Mouse (Mus musculus) midbrain, postnatal 0 days (tissue): ENCODE measurements around the gene Dad1. TPM values are rescaled to one million over a fixed set of nuclear protein-coding genes. Genes with fewer than 3 reads are reported as not detected.

ENCODE experiments used
- ATAC-seq: fragments of 200-750 bp; cut with Nextera tagmentation; 2 replicates; pipeline ENCODE4 v1.8.0; 2017; ENCODE audit warnings: moderate number of reproducible peaks, mild to moderate bottlenecking, moderate TSS enrichment, moderate library complexity; ENCODE audit not compliant: low FRiP score
- DNase-seq: peaks from one replicate; pipeline ENCODE4 v3.0.0-alpha.2; 2015; ENCODE audit warnings: low spot score
- H3K27ac ChIP-seq: fragments of 300-500 bp; sonication (generic); 2 replicates; pipeline ENCODE4 v1.5.1; 2014; ENCODE audit warnings: low read depth, mild to moderate bottlenecking, low read length, mixed read lengths
- H3K27me3 ChIP-seq: fragments of 300-500 bp; sonication (generic); 2 replicates; pipeline ENCODE4 v1.6.1; 2014; ENCODE audit warnings: low read length, control low read depth, mixed read lengths; ENCODE audit not compliant: insufficient read depth
- H3K36me3 ChIP-seq: fragments of 300-500 bp; sonication (generic); 2 replicates; pipeline ENCODE4 v1.6.1; 2014; ENCODE audit warnings: low read length, control low read depth, mixed read lengths; ENCODE audit not compliant: insufficient read depth
- H3K4me1 ChIP-seq: fragments of 300-500 bp; sonication (generic); 2 replicates; pipeline ENCODE4 v1.6.1; 2014; ENCODE audit warnings: mild to moderate bottlenecking, control low read depth, antibody characterized with exemption, low read length, mixed read lengths; ENCODE audit not compliant: insufficient read depth
- H3K4me2 ChIP-seq: fragments of 300-500 bp; sonication (generic); 2 replicates; pipeline ENCODE4 v1.6.1; 2014; ENCODE audit warnings: low read depth, mild to moderate bottlenecking, low read length, mixed read lengths; ENCODE audit not compliant: poor library complexity, severe bottlenecking
- H3K4me3 ChIP-seq: fragments of 300-500 bp; sonication (generic); 2 replicates; pipeline ENCODE4 v1.5.1; 2014; ENCODE audit warnings: low read depth, mild to moderate bottlenecking, low read length, moderate library complexity
- H3K9ac ChIP-seq: fragments of 300-500 bp; sonication (generic); replicated peaks from 2 replicates; pipeline ENCODE4 v1.6.1; 2014; ENCODE audit warnings: mild to moderate bottlenecking, low read length, moderate library complexity, mixed read lengths; ENCODE audit not compliant: poor library complexity, severe bottlenecking
- H3K9me3 ChIP-seq: fragments of 300-500 bp; sonication (generic); 2 replicates; pipeline ENCODE4 v1.6.1; 2016; ENCODE audit warnings: low read length, control low read depth
- CTCF ChIP-seq: IDR thresholded peaks from 2 replicates; pipeline ENCODE4 v1.5.1; 2016; ENCODE audit warnings: antibody characterized with exemption, mild to moderate bottlenecking
- WGBS: fragments of 180-500 bp; shearing (Covaris S2); extraction: QIAGEN DNeasy Blood & Tissue Kit; methylation state at CpG from one replicate; pipeline ENCODE4 v1.1.7; 2014; 5-methylcytosine and 5-hydroxymethylcytosine counted together
- polyA plus RNA-seq: library from polyadenylated mRNA; unstranded; fragments of >200 nt; fragmentation: Nextera tagmentation; extraction: Ambion mirVana; gene quantifications from 2 replicates; pipeline ENCODE4 v1.2.1, GENCODE M21; 2015
- total RNA-seq: library from RNA; depleted of rRNA; stranded (reverse); fragments of >200 nt; gene quantifications from 2 replicates; pipeline ENCODE4 v1.2.3, GENCODE M21; 2014

The Dad1 gene
- total and polyA plus RNA-seq, 2 experiments from 2014 or later = 263 to 394 TPM

GRCm38 (mm10) chr14:54244183-54244582, 9.7 kb downstream of the Dad1 start:
- DNase-seq = peak; percentile 45
- no peak overlapping the region for H3K9ac ChIP-seq
- 29% methylated on average over 3 of the region's 3 CpGs for WGBS
- no peak; the same call in 1 of the 2 replicates for ATAC-seq
- no peak overlapping the region for H3K4me2 ChIP-seq
- H3K27ac ChIP-seq = peak overlapping the region; percentile 38; the same call in 1 of the 2 replicates
- no peaks in the 10 kb centered on the region for H3K9me3 ChIP-seq
- H3K4me1 ChIP-seq = no peaks in the 10 kb centered on the region
- H3K36me3 ChIP-seq = peaks cover 32% of the 10 kb centered on the region
- H3K4me3 ChIP-seq = no peak overlapping the region
- H3K27me3 ChIP-seq = no peaks in the 10 kb centered on the region
- no peak for TF ChIP-seq CTCF

GRCm38 (mm10) chr14:54240542-54240941, 13.4 kb downstream of the Dad1 start:
- DNase-seq (no peak), ATAC-seq (no peak)
- Histone ChIP-seq H3K4me1 (no peaks in the 10 kb centered on the region), H3K9ac (no peak overlapping the region), H3K9me3 (no peaks in the 10 kb centered on the region), H3K27ac (no peak overlapping the region), H3K36me3 (peaks cover 22% of the 10 kb centered on the region), H3K4me3 (no peak overlapping the region), H3K27me3 (no peaks in the 10 kb centered on the region), H3K4me2 (no peak overlapping the region)
- TF ChIP-seq CTCF = no peak
- WGBS = 83% methylated on average over 5 of the region's 5 CpGs

- Histone ChIP-seq H3K36me3 (peaks cover 25% of the 10 kb centered on the region), H3K27ac (no peak overlapping the region), H3K4me3 (no peak overlapping the region), H3K9ac (no peak overlapping the region), H3K9me3 (no peaks in the 10 kb centered on the region), H3K4me1 (no peaks in the 10 kb centered on the region), H3K27me3 (no peaks in the 10 kb centered on the region), H3K4me2 (no peak overlapping the region)
- ATAC-seq (peak; percentile 24; the same call in 1 of the 2 replicates), DNase-seq (peak; percentile 80)
- TF ChIP-seq CTCF = peak; percentile 91
- WGBS = 18% methylated on average over 7 of the region's 7 CpGs
Measured at GRCm38 (mm10) chr14:54239002-54239736, 14.7 kb downstream of the Dad1 start.

GRCm38 (mm10) chr14:54236881-54237280, 17.0 kb downstream of the Dad1 start:
- Histone ChIP-seq H3K9me3 (no peaks in the 10 kb centered on the region), H3K9ac (no peak overlapping the region), H3K27me3 (no peaks in the 10 kb centered on the region), H3K4me3 (no peak overlapping the region), H3K4me2 (no peak overlapping the region), H3K4me1 (no peaks in the 10 kb centered on the region), H3K36me3 (peaks cover 18% of the 10 kb centered on the region), H3K27ac (no peak overlapping the region)
- ATAC-seq (no peak), DNase-seq (no peak)
- 89% methylated on average over 5 of the region's 5 CpGs for WGBS
- no peak for TF ChIP-seq CTCF

GRCm38 (mm10) chr14:54235825-54236540, 17.9 kb downstream of the Dad1 start:
- Histone ChIP-seq H3K9ac (no peak overlapping the region), H3K4me1 (no peaks in the 10 kb centered on the region), H3K4me3 (no peak overlapping the region), H3K27me3 (no peaks in the 10 kb centered on the region), H3K4me2 (no peak overlapping the region), H3K27ac (no peak overlapping the region), H3K9me3 (no peaks in the 10 kb centered on the region), H3K36me3 (peaks cover 9% of the 10 kb centered on the region; the same call in 1 of the 2 replicates)
- 81% methylated on average over 5 of the region's 5 CpGs for WGBS
- ATAC-seq = no peak
- DNase-seq = no peak
- no peak for TF ChIP-seq CTCF
